Mouse (Mus musculus) hindlimb bud, embryonic 11.5 days (tissue): Measurements from ENCODE around the gene Pth1r.
"Not testable (repeated sequence)": the region's sequence is repeated elsewhere in the genome, so short reads cannot be mapped to it uniquely, and the experiment has no call there.

Experiments
- DNase-seq: peaks from one replicate; pipeline ENCODE4 v3.0.0-alpha.2; 2012; ENCODE audit warnings: low read depth, low spot score; ENCODE audit errors: extremely low spot score

Gene Pth1r

GRCm38 (mm10) chr9:110684100-110684831, 62.7 kb downstream of the Pth1r start:
- DNase-seq, result no peak

GRCm38 (mm10) chr9:110683574-110684099, 63.3 kb downstream of the Pth1r start:
- DNase-seq, result no peak

GRCm38 (mm10) chr9:110682697-110683096, 64.2 kb downstream of the Pth1r start:
- not testable (repeated sequence) for DNase-seq

- DNase-seq, result no peak
Observed at GRCm38 (mm10) chr9:110682255-110682654, 64.7 kb downstream of the Pth1r start.

- no peak for DNase-seq
Observed at GRCm38 (mm10) chr9:110681817-110682216, 65.1 kb downstream of the Pth1r start.

- no peak for DNase-seq
Observed at GRCm38 (mm10) chr9:110680736-110681507, 66.0 kb downstream of the Pth1r start.

- DNase-seq, result no peak
Observed at GRCm38 (mm10) chr9:110678886-110679285, 68.1 kb downstream of the Pth1r start.

- no peak for DNase-seq
Observed at GRCm38 (mm10) chr9:110676492-110676911, 70.4 kb downstream of the Pth1r start.

GRCm38 (mm10) chr9:110673107-110673752, 73.7 kb downstream of the Pth1r start:
- no peak for DNase-seq

- DNase-seq, result no peak
Observed at GRCm38 (mm10) chr9:110672462-110673106, 74.4 kb downstream of the Pth1r start.
